Mouse (Mus musculus): ENCODE measurements around the gene Cpm. TPM values are rescaled to one million over a fixed set of nuclear protein-coding genes. Genes with fewer than 3 reads are reported as not detected.

Cpm gene
- 2.9 and 3.6 TPM in 2 replicates for polyA plus RNA-seq (2012; rRNA removed)

GRCm38 (mm10) chr10:117629169-117629971 is at the start of gene Cpm:
Gene Cpm (plus strand): TSS chr10:117629500.

GRCm38 (mm10) chr10:117710604-117711141 is 81.4 kb downstream of the Cpm start, which contains the start of gene Mdm2:
Gene Mdm2 (minus strand): TSS chr10:117710758.

Other genes with a start within 250 kb of the Cpm start
- 28.6 and 32.9 TPM in 2 replicates for gene Cpsf6, start 249.5 kb upstream of the Cpm start, polyA plus RNA-seq (2012; rRNA removed)
- gene Mdm2, start 81.3 kb downstream of the Cpm start, polyA plus RNA-seq (2012; rRNA removed): 21.8 and 24.5 TPM in 2 replicates
- gene Slc35e3, start 116.9 kb downstream of the Cpm start, polyA plus RNA-seq (2012; rRNA removed): 1.8 and 1.9 TPM in 2 replicates
- 31.0 and 32.5 TPM in 2 replicates for gene Nup107, start 163.2 kb downstream of the Cpm start, polyA plus RNA-seq (2012; rRNA removed)
- gene Rap1b, start 216.5 kb downstream of the Cpm start, polyA plus RNA-seq (2012; rRNA removed): 49.2 and 57.0 TPM in 2 replicates

Data from liver, embryonic 14 days (tissue).